Mouse (Mus musculus) thymus, postnatal 4 days (tissue): ENCODE measurements at regions not wholly inside any gene's neighbourhood (a gene's known extent, or its start where the extent isn't known, plus 50 kb on each side); places are given as distances from the start of the nearest gene placed in this dataset.
"Not testable (repeated sequence)": the region's sequence is repeated elsewhere in the genome, so short reads cannot be mapped to it uniquely, and the experiment has no call there.

Experiments
- DNase-seq: peaks from one replicate; pipeline ENCODE4 v3.0.0; 2021

DNA sequence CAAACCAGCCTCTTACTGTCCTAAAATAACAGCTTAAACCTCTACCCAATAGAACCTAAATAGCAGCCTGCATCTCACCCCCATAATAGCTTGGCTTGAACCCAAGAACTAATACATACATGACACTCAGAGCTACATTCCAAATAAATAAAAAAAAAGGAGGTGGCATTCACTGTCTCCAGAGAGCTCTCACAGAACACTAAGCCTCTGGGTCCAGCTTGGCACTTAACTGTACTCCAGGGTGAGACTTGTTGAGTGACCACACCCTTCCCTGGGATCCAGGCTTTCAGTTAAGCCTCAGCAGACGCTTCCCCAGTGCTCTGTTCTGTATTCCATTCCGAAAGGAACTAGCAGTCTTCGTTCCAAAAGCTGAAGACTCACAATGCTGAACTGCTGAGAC is 186.3 kb upstream of the Tsc22d2 start:
- no peak for DNase-seq

DNA sequence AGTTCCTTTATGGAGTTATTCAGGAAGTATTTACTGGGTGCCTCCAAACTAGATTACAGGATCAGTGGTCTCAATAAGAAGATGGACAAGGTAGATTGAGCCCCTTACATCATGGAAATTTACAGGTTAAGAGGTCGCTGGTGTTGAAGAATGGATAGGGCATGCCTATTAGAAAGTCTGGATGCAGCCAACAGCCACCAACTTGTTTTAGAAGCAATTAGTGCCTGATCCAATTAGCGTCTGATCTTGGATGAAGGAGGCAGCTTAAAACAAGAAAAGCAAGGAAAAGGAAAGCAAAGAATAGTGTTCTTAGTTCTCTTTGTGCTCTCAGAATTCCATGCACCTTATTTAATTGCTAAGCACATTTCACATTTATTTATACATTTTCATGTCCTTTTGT is 182.8 kb upstream of the Tsc22d2 start:
- DNase-seq, result no peak

DNA sequence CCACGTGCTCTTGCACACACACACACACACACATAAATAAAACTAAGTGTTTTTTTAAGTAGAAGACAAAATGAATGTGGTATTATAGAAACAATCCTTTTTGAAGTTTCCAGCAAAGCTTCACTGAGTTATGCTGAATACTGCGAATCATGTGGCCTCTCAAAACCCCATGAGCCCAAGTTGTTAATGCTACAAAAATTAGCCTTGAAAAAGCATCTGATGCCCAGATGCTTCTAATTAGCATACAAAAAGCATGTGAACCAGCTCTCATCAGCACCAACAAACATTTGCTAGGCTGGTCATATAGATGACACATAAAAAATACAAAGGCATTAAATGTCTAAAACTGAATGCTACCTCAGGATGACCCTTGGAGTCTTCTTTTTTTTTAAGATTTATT is 181.2 kb upstream of the Tsc22d2 start:
- DNase-seq, result no peak

DNA sequence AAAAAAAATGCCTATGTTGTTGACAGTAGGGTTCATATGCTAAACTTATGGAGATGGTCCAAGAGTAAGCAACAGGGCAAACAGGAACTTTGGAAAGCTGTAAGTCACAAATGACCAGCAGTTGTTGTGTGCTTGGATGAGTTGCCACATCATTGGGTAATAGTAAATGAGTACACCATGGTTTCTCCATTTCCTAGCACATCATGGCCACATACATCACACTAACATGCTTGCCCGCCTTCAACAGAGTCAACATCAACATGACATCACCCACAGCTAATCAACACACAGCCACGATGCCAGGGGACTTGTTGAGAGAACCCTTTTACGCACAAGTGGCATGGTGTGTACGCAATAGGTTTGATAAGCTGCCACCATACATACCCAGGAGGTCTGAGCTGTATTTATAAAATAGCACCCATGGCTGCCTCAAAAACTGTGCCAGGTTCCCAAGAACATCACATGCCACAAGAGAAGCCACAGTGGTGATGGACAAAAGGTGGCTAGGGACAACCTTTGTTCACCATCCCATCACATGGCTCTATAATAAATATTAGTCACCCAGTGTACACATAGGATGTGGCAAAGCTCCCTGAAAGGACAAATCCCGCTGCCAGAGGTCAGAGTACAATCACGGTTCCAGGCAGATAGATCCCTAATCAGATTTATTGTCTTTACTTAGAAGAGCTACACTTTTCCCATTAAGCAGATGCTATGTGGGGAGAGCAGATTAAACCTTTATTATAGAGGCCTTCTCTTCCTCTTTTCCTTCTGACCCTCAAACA is 179.5 kb upstream of the Tsc22d2 start:
- DNase-seq, result no peak

DNA sequence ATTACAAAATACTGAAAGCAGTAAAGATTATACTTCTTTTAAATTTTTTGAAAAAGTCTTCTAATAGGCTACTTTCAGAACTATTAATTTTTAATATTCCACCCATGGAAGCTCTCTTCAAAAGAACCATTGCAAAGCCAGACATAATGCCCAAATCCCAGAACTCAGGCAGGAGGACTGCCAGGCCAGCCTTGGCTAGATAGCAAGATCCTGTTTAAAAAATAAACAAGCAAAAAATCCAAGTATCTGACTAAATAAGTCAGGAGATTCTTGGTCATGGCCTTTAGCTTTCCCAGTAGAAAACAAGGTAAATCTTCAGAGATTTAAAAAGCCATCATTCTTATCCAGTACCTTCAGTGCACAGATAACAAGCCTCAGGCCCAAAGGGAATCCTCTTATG is 176.4 kb upstream of the Tsc22d2 start:
- DNase-seq, result no peak

DNA sequence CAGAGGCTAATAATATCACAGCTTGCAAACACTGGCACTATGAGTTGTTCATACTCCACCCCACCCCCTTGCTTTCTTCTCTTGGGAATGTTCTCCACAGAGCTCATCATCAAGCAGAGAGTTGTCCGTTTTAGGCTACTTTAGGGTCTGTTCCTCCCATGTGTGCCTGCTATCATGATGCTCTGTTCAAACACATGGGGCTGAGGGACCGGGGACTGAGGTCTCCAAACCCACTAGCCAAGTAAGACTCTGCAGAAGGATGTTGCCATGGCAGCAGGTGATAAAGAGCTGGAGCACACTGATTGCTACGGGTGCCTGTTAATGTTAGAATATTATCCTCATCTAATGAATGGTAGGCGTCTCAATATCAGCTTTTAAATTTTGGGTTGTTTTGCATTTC is 173.7 kb upstream of the Tsc22d2 start:
- DNase-seq, result no peak

DNA sequence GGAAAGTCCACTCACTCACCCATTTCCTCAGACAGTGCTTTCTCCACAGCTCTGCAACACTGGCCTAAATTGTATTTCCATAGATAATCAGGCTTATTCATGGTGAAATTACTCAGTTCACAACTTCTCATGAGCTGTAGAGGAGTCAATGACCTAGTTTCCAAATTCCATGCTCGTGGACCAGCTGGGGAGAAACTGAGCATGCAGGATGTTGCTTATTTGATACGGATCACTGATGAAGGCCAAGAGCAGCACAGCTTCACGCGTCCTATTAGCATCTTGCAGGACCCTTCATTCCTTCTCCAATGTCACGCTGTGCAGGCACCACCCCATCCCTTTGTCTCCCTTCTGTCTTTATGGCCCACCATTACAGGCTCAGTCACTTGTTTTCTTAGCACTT is 169.2 kb upstream of the Tsc22d2 start:
- no peak for DNase-seq

DNA sequence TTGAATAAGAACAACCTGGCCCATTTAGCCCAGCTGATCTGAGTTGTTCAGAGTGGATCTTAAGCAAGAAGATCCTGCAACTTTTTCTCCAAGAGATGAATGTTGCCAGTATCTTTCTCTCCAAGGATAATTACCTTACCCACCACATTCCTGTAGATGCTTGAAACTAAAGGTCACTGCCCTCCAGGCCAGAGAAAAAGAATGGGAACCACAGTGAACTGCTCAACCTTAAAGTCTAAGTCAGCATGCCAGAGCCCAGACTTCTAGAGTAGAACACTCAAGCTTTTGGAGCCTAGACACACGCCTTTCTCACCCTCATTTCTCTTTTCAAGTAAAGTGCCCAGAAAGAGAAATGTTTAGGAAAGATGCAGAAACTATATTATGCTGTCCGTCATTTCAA is 166.5 kb upstream of the Tsc22d2 start:
- no peak for DNase-seq

DNA sequence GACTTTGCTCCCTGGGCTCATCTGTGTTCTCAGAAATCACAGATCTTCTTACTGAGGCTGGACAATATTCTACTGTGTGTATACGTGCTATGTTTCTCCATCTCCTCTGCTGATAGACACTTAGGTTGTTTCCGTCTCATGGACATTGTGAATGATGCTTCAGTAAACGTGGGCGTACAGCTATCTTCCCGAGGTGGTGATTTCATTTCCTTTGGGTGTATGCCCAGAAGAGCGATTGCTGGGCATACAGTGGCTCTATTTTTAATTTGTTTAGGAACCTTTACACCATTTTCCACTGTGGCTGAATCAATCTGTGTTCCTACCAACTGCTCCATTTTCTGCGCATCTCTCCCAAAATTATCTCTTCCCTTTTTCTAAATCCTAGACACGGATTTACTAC is 160.6 kb upstream of the Tsc22d2 start:
- no peak for DNase-seq

DNA sequence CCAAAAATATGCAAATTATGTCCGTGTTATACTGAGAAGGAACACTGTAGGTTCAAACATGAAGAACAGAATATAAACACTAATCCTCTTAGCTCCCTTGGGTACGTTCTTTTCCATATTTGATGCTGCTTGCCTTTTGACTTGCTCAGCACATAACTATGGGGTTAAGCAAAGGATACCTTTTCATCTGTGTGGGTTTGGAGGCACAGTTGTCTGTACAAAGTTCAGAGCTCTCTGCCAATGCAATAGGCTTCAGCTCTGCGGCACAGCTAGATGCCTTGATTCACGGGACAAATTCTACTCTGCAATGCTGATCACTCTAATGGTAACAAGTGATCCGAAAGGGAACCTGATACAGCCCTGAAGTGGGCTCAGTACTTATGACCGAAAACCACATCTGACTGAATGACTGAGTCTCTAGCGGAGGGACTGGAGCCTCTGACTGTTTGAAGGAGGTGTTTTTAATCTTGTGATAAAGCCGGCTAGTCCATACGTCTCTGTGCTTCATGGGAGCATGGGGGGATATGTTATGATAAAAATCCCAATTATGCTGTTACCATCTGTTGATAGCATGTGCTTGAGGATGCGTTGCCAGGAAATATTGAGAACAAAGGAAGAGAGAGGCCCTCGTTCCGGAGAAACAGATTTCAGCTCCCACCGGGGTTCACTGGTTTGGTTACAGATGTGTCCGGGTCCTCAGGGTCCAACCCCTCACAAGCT is 146.7 kb upstream of the Tsc22d2 start:
- no peak for DNase-seq

DNA sequence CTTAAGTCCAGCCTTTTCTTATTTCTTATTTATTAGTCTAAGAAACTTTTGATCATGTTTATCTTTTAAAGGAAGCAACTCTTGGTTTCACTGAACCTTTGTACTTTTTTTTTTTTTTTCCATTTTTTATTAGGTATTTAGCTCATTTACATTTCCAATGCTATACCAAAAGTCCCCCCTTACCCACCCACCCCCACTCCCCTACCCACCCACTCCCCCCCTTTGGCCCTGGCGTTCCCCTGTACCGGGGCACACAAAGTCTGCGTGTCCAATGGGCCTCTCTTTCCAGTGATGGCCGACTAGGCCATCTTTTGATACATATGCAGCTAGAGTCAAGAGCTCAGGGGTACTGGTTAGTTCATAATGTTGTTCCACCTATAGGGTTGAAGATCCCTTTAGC is 143.1 kb upstream of the Tsc22d2 start:
- not testable (repeated sequence) for DNase-seq

DNA sequence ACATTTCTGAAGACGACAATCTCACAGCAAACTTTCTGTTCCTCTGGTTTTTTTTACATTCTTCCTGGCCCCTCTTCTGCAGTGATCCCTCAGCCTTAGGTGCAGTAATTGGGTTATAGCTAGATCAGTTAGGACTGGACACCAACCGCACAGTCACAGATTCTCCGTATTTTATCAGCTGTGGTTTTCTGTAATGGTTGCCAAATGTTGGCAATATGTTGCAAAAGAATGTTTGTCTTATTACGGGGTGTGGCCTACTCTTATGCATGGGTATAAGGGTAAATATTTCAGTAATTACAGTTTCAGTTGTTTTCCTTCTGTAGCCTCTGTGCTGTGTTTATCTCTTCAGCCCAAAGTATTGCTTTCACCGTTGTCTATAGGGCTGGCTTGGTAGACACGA is 133.2 kb upstream of the Tsc22d2 start:
- no peak for DNase-seq

DNA sequence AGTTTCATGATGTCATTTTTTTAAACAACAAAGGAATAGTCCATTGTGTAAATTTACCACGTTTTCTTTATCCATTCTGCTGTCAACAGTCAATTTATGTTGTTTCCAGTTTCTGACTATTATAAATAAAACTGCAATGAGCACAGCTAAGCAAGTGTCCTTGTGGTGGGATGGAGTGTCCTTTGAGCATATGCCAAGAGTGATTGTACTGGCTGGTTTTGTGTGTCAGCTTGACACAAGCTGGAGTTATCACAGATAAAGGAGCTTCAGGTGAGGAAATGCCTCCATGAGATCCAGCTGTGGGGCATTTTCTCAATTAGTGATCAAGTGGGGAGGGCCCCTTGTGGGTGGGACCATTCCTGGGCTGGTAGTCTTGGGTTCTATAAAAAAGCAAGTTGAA is 130.1 kb upstream of the Tsc22d2 start:
- DNase-seq, result not testable (repeated sequence)

DNA sequence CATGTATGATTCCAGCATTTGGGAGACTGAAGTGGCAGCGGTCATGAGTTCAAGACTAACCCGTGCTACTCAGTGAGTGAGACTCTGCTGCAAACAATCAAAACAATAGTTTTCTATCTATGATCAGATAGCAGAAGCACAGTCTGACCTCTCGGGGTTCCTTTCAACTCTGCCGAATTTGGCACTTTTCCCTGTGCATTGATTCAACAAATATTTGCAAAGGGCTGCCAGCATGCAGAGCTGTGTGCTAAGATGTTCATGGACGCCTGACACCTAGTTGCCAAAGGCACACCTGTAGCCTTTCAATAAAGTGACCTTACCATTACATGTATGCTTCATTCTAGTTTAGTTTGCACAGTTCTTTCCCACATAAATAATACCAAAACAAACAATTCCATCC is 118.7 kb upstream of the Tsc22d2 start:
- DNase-seq, result no peak

DNA sequence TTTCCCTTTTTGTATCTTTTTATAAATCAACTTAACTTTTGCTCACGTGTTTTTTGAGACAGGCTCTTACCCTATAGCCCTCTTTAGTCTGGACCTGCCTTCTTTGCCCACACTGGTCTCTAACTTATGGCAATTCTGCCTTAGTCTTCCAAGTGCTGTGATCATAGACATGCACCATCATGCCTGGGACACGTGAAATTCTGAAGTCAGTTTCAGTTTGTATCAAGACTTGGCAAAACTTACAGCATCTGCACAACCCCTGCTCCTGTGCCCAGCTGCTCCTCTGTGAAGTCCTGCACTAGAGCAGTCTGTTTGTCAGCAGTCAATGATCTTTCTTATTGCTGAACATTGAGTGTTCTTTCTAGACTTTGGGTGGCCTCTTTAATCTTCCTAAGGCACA is 114.3 kb upstream of the Tsc22d2 start:
- no peak for DNase-seq

DNA sequence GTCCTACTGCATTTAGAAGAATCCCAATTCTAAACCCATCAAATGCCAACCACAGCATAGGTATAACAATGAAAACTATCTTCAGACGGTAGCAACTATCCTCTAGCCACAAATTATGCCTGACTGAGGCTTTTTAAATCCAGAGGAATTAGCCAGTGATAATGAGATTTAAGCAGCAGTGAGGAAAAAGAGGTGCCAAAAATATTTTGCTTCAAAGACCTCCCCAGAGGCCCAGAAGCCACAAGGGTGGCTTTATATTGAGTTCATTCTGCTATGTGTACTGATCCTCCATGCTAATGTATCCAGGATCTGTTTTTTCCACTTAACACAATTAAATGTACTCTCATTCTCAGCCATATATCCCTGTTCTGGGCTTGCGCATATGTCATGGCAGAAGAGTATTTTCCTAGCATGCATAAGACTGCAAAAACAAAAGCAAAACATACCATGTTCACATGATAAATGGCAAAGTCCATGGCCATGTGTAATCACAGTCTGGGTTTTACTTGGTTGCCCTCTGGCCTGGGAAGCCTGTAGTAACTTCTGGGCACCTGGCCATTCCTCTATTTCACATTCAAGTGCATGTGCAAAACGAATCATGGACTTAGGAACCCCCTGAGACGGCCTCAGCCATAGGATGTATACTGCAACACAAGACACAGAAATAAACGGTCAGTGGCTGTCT is 113.6 kb upstream of the Tsc22d2 start:
- no peak for DNase-seq

DNA sequence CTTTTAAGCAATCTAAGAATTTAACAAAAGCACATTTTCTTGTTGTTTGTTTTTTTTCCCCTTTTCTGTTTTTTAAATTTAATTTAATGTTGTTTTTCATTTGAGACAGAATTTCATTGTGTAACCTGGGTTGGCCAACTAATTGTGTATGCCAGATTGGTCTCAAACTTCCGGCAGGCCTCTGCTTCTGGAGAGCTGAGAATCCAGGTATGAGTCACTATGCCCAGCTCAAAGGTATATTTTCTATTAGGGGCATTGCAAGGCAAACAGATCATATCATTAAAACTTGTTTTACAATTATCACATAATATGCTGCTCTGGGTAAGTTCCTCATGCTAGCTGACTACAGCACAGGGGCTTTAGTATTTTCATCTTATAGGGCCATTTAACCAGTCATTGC is 112.2 kb upstream of the Tsc22d2 start:
- no peak for DNase-seq

DNA sequence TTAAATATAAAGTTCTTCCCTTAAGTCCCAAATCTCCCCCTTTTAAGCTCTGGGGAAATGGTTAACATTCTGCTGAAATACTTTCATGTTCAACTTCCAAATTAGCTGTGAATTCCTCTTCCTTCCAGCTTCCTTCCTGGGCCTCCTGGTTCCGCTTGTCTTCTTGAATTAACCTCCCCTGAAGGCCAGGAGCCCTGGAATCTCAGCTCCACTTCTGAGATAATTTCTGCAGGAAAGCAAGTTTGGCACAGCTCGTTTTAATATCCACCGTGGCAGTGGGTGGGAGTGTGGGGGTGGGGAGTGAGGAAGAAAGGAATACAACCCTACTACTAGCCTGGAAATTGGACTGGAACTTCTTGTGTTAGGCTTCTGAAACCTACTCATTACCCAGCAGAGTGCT is 110.8 kb upstream of the Tsc22d2 start:
- no peak for DNase-seq

DNA sequence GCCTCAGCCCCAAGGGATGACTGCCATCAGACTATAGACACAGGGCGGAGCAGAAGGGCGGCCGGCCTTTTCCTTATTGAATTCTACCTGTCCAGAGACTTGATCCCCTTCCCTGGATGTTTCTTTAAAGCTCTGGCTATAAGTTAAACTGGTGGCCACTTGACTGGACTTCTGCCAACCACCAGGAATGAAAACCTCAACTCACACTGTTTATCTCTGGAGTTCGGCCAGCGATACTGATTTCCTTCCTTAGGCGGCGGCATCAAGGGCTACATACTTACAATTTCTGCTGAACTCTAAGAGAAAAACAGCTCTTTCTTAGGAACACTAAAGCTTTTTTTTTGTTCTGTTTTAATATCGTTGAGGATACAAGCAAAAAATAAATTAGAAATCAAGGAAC is 104.9 kb upstream of the Tsc22d2 start:
- no peak for DNase-seq

DNA sequence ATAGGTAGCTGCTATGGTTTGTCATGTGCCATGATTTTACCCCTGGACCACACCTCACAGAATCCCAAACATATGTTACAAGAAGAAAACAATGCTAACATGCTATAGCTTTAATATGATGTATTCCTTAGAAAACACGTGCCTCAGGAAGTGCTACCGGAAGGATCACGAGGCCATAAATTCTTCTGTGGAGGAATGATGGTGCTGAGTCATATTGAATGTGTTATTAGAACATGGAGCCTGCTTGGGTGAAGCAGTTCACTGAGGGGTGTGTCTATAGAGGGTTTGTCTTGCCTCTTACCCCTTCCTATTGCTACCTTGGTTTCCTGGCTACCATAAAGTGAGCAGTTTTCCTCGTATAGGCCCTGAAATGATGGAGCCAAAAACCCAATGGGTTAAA is 104.1 kb upstream of the Tsc22d2 start:
- no peak for DNase-seq

DNA sequence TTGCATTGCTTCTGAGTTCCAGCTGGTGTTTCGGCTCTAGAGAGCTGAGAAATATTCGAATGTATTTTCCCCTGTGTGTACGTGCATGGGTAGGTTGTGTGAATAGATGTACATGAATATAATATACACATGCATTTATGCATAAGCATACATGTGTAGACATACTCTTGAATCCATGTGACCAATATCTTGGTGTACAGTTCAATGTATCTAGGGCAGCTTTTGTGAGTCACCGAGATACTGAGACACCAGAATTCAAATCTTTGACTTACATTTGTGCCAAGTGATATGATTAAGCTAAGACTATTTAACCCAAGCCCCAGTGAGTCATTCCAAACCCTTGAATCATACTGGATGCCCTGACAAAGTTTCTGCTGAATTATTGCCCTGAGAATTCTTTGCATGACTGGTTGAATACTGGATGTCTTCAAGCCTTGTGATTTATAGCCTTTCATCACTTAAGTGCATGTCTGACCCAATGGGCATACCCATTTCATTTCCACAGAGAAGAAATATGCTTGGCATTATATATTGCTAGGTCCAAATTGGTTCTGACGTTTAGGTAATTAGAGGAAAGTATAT is 103.3 kb upstream of the Tsc22d2 start:
- no peak for DNase-seq

DNA sequence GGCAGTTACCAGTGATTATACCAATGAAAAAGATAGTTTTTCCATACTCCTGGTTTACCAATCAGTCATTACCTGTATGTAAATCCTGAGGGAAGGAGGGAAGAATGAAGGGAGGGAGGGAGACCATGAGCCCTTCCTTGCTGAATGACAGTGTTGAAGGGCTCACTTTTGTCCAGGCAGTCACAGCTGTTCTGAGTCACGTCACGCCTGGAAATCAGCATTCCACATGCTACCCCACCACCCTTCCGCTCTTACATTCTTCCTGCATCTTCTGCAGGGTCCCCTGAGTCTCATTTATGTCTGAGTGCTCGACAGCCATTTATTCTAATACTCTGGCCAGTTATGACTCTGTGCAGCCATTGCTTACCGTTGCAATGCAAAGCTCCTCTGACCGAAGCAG is 101.9 kb upstream of the Tsc22d2 start:
- DNase-seq, result no peak

DNA sequence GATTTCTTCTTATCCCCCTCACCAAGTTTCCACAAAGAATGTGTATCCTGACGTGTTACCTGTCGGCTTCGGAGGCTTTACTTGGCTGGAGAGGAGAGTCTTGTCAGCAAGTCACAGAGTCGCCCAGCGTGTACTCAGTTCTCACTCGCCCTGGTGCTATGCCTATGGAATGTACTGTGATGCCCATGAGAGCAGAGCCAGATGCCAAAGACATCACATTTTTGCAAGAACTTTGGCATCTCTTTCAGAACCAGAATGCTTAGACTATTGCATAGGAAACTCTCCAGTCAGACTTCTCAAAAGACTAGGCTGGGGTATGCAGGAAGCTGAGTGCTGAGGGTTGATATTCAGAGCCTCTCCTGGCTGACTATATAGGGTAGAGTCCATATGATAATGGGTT is 99.3 kb upstream of the Tsc22d2 start:
- DNase-seq, result no peak

DNA sequence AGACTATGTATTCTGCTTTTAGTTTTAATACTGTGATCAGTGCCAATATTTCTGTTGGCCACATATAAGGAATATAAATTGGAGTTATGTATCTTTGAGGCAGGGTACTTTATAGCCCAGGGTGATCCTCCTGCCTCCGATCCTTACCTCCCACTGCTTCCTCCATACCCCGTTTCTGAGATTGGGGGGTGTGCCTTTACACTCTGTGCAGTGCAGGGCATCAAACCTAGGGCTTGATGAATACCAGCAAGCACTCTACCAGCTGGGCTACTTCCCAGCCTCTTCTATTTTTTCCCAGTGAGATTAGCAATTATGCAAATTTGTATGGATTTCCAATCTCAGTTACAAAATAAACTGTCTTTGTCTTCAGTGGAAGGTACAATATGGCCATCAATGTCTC is 97.3 kb upstream of the Tsc22d2 start:
- no peak for DNase-seq
